Mouse (Mus musculus) intestine, embryonic 14.5 days (tissue): Measurements from ENCODE around the gene B630019K06Rik. TPM values are rescaled to one million over a fixed set of nuclear protein-coding genes. Genes with fewer than 3 reads are reported as not detected.

Experiments used
- ATAC-seq: fragments of 200-750 bp; cut with Nextera tagmentation; replicated peaks from 2 replicates; pipeline ENCODE4 v1.8.0; 2017; ENCODE audit warnings: low read depth, moderate number of reproducible peaks, moderate TSS enrichment, moderate library complexity; ENCODE audit not compliant: low FRiP score, low TSS enrichment
- DNase-seq: peaks from one replicate; pipeline ENCODE4 v3.0.0-alpha.2; 2018; ENCODE audit warnings: low spot score
- H3K27ac ChIP-seq: fragments of 300-500 bp; sonication (generic); 2 replicates; pipeline ENCODE4 v1.5.1; 2014; ENCODE audit warnings: low read depth, mild to moderate bottlenecking, control low read depth
- H3K27me3 ChIP-seq: fragments of 300-500 bp; sonication (generic); replicated peaks from 2 replicates; pipeline ENCODE4 v1.6.1; 2014; ENCODE audit warnings: low read length, control low read depth; ENCODE audit not compliant: control insufficient read depth, insufficient read depth
- H3K36me3 ChIP-seq: fragments of 300-500 bp; sonication (generic); 2 replicates; pipeline ENCODE4 v1.6.1; 2014; ENCODE audit warnings: low read length, control low read depth; ENCODE audit not compliant: control insufficient read depth, insufficient read depth
- H3K4me1 ChIP-seq: fragments of 300-500 bp; sonication (generic); replicated peaks from 2 replicates; pipeline ENCODE4 v1.6.1; 2014; ENCODE audit warnings: low read length, control low read depth, mixed read lengths; ENCODE audit not compliant: control insufficient read depth, insufficient read depth
- H3K4me2 ChIP-seq: fragments of 300-500 bp; sonication (generic); 2 replicates; pipeline ENCODE4 v1.6.1; 2014; ENCODE audit warnings: low read length
- H3K4me3 ChIP-seq: fragments of 300-500 bp; sonication (generic); 2 replicates; pipeline ENCODE4 v1.5.1; 2014; ENCODE audit warnings: low read depth, low read length, control low read depth, mixed read lengths
- H3K9ac ChIP-seq: fragments of 300-500 bp; sonication (generic); 2 replicates; pipeline ENCODE4 v1.6.1; 2014; ENCODE audit warnings: mild to moderate bottlenecking, low read length
- H3K9me3 ChIP-seq: fragments of 300-500 bp; sonication (generic); 2 replicates; pipeline ENCODE4 v1.6.1; 2016; ENCODE audit warnings: low read length, control low read depth; ENCODE audit not compliant: control insufficient read depth
- WGBS: fragments of 180-500 bp; shearing (Covaris S2); extraction: QIAGEN DNeasy Blood & Tissue Kit; methylation state at CpG from one replicate; pipeline ENCODE4 v1.1.7; 2014; 5-methylcytosine and 5-hydroxymethylcytosine counted together
- polyA plus RNA-seq: library from polyadenylated mRNA; unstranded; fragments of >200 nt; fragmentation: Nextera tagmentation; extraction: Ambion mirVana; gene quantifications from 2 replicates; pipeline ENCODE4 v1.2.1, GENCODE M21; 2014

The B630019K06Rik gene
- polyA plus RNA-seq, 1 experiment from 2014 or later: 3.8 TPM

- Histone ChIP-seq H3K4me1 (no peaks in the 10 kb centered on the region), H3K36me3 (no peaks in the 10 kb centered on the region), H3K9me3 (no peaks in the 10 kb centered on the region), H3K4me3 (no peak overlapping the region), H3K27ac (no peak overlapping the region), H3K27me3 (no peaks in the 10 kb centered on the region), H3K9ac (no peak overlapping the region), H3K4me2 (no peak overlapping the region)
- ATAC-seq: no peak
- no peak for DNase-seq
- WGBS: 83% methylated on average over 4 of the region's 4 CpGs
These were observed 8.6 kb downstream of the B630019K06Rik start for GRCm38 (mm10) chrX:8900823-8901222.

- 28% methylated on average over 7 of the region's 7 CpGs for WGBS
- H3K4me2 ChIP-seq: no peak overlapping the region
- H3K27ac ChIP-seq: no peak overlapping the region
- H3K9me3 ChIP-seq: no peaks in the 10 kb centered on the region
- H3K36me3 ChIP-seq: no peaks in the 10 kb centered on the region
- ATAC-seq (no peak), DNase-seq (no peak)
- H3K4me1 ChIP-seq: no peaks in the 10 kb centered on the region
- H3K4me3 ChIP-seq: no peak overlapping the region
- H3K9ac ChIP-seq: no peak overlapping the region
- H3K27me3 ChIP-seq: no peaks in the 10 kb centered on the region
These were observed 9.8 kb downstream of the B630019K06Rik start for GRCm38 (mm10) chrX:8901906-8902472.

GRCm38 (mm10) chrX:8921080-8921479, 28.9 kb downstream of the B630019K06Rik start:
- 70% methylated on average over 4 of the region's 4 CpGs for WGBS
- H3K9me3 ChIP-seq: no peaks in the 10 kb centered on the region

GRCm38 (mm10) chrX:8921813-8922607, 29.8 kb downstream of the B630019K06Rik start:
- ATAC-seq (no peak), DNase-seq (no peak)
- WGBS: 46% methylated on average over 9 of the region's 9 CpGs
- no peak overlapping the region for H3K27ac ChIP-seq
- no peak overlapping the region for H3K4me2 ChIP-seq
- H3K27me3 ChIP-seq: no peaks in the 10 kb centered on the region
- no peak overlapping the region for H3K4me3 ChIP-seq
- no peaks in the 10 kb centered on the region for H3K4me1 ChIP-seq
- H3K9ac ChIP-seq: no peak overlapping the region
- H3K9me3 ChIP-seq: no peaks in the 10 kb centered on the region
- H3K36me3 ChIP-seq: no peaks in the 10 kb centered on the region

More at GRCm38 (mm10) chrX:8921080-8921479, 28.9 kb downstream of the B630019K06Rik start:
- Histone ChIP-seq H3K4me3 (no peak overlapping the region), H3K4me2 (no peak overlapping the region), H3K36me3 (no peaks in the 10 kb centered on the region), H3K4me1 (no peaks in the 10 kb centered on the region), H3K27me3 (no peaks in the 10 kb centered on the region), H3K27ac (no peak overlapping the region), H3K9ac (no peak overlapping the region)
- ATAC-seq: no peak
- DNase-seq: no peak

- H3K9me3 ChIP-seq: no peaks in the 10 kb centered on the region
- no peak overlapping the region for H3K4me3 ChIP-seq
- H3K27me3 ChIP-seq: no peaks in the 10 kb centered on the region
- no peak for ATAC-seq
- WGBS: 23% methylated on average over 4 of the region's 4 CpGs
- H3K27ac ChIP-seq: no peak overlapping the region
- no peak overlapping the region for H3K9ac ChIP-seq
- H3K4me1 ChIP-seq: no peaks in the 10 kb centered on the region
- H3K36me3 ChIP-seq: no peaks in the 10 kb centered on the region
- H3K4me2 ChIP-seq: no peak overlapping the region
- DNase-seq: no peak
These were observed 35.1 kb downstream of the B630019K06Rik start for GRCm38 (mm10) chrX:8927308-8927707.

DNA sequence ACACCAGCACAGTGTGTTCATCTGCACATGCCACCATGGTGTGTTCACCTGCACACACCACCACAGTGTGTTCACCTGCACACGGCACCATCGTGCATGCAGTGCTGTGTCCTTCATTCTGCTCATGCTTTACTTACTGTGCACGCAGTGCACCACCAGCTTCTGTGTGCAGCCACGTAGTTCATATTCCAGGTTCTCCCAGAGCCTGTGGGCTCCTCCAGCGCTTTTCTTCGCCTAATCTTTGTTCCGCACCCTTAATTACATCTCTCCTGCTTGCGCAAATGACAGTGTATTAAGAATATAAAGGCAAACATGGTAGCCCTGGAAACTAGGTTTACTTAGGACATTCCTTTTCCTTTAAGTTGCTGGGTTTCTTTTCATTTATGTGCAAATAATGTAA, 51.9 kb downstream of the B630019K06Rik start:
- no peak for ATAC-seq
- Histone ChIP-seq H3K9ac (no peak overlapping the region), H3K36me3 (no peaks in the 10 kb centered on the region), H3K4me3 (no peak overlapping the region), H3K27me3 (no peaks in the 10 kb centered on the region), H3K4me2 (no peak overlapping the region), H3K27ac (no peak overlapping the region), H3K9me3 (no peaks in the 10 kb centered on the region), H3K4me1 (no peaks in the 10 kb centered on the region)
- WGBS: 79% methylated on average over 8 of the region's 8 CpGs
- DNase-seq: no peak

Other genes starting within 250 kb of the B630019K06Rik start
- gene Ssxb8, start 201.5 kb upstream of the B630019K06Rik start, polyA plus RNA-seq: not detected in 2 replicates
- gene Ssx9, start 143.9 kb upstream of the B630019K06Rik start, polyA plus RNA-seq: not detected in 2 replicates
- not detected in 2 replicates for gene Ssxb5, start 88.7 kb upstream of the B630019K06Rik start, polyA plus RNA-seq
- gene Gm6592, start 48.4 kb upstream of the B630019K06Rik start, polyA plus RNA-seq: not detected in 2 replicates
- gene Gm5751, start 18.1 kb upstream of the B630019K06Rik start, polyA plus RNA-seq: not detected in 2 replicates
- not detected in 2 replicates for gene Fthl17b, start 70.6 kb downstream of the B630019K06Rik start, polyA plus RNA-seq
- not detected in 2 replicates for gene Fthl17c, start 84.2 kb downstream of the B630019K06Rik start, polyA plus RNA-seq
- gene Fthl17d, start 94.4 kb downstream of the B630019K06Rik start, polyA plus RNA-seq: not detected in 2 replicates
- gene Fthl17e, start 141.1 kb downstream of the B630019K06Rik start, polyA plus RNA-seq: not detected in 2 replicates
- not detected in 2 replicates for gene Fthl17f, start 170.6 kb downstream of the B630019K06Rik start, polyA plus RNA-seq
- gene 4930402K13Rik, start 212.2 kb downstream of the B630019K06Rik start, polyA plus RNA-seq: not detected in 2 replicates